Mouse (Mus musculus): ENCODE results near the gene Adgrb2. TPM values are rescaled to one million over a fixed set of nuclear protein-coding genes. Genes with fewer than 3 reads are reported as not detected.

The Adgrb2 gene
- polyA plus RNA-seq, 1 experiment from 2014 or later, result 12.9 TPM

DNA sequence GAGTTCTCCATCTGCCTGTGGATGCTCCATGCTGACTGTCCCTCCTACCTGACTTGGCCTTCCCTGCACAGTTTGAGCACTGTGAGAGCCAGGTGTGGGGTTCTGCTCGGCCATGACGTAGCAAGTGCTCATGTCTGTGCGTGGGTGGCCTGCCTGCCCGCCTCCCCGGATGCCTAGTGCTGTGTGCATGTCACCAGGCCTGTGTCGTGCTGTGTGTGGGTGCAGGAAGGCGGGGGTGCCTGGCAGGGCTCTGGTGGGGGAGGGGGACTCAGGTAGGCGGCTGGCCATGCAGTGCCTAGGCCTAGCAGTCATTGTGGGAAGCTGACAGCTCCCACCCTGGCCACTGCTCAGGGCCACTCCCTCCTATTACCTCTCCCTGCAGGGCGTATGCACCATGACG lies 28.4 kb downstream of the Adgrb2 start:
- Histone ChIP-seq H3K27ac (replicated peaks) (no peak overlapping the region), H3K27me3 (no peaks in the 10 kb centered on the region), H3K9me3 (no peaks in the 10 kb centered on the region), H3K4me1 (no peaks in the 10 kb centered on the region), H3K4me3 (no peak overlapping the region), H3K4me2 (replicated peaks) (no peak overlapping the region), H3K36me3 (peaks cover 29% of the 10 kb centered on the region), H3K9ac (replicated peaks) (no peak overlapping the region)
- no peak for ATAC-seq (replicated peaks)
- WGBS, result 69% methylated on average over 10 of the region's 10 CpGs

- H3K27me3 ChIP-seq, result no peaks in the 10 kb centered on the region
- no peak for ATAC-seq (replicated peaks)
- WGBS, result 72% methylated on average over 4 of the region's 4 CpGs
These were observed 31.3 kb downstream of the Adgrb2 start for GRCm38 (mm10) chr4:130016010-130016409.

DNA sequence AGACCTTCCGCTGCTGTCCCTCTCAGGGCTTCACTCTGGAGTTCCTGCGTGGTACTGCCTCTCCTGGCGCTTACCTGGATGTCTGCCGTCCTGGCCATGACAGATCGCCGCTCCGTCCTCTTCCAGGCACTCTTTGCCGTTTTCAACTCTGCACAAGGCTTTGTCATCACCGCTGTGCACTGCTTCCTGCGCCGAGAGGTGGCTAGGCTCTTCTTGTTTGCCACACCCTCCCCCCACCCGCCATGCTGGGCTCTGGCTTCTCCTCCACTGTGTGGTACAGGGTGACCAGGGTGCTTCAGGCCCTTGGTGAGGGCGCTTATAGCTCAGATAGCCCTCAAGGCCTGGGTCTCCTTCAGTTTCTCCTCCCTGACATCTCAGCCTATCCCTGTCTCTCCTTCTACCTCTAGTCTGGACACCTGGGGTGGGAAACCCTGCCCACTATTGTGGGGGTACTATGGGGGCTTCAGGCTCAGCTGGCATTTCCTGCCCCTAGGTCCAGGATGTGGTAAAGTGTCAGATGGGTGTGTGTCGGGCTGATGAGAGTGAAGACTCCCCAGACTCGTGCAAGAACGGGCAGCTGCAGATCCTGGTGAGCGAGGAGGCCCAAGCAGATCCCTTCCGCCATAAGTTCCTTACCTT lies 32.5 kb downstream of the Adgrb2 start:
- no peaks in the 10 kb centered on the region for H3K9me3 ChIP-seq
- no peaks in the 10 kb centered on the region for H3K4me1 ChIP-seq
- no peak overlapping the region for H3K4me2 ChIP-seq (replicated peaks)
- H3K36me3 ChIP-seq, result peaks cover 8% of the 10 kb centered on the region; the same call in 1 of the 2 replicates
- no peak for ATAC-seq (replicated peaks)
- WGBS, result 80% methylated on average over 18 of the region's 18 CpGs
- H3K4me3 ChIP-seq, result no peak overlapping the region
- no peaks in the 10 kb centered on the region for H3K27me3 ChIP-seq
- no peak overlapping the region for H3K9ac ChIP-seq (replicated peaks)
- H3K27ac ChIP-seq (replicated peaks), result no peak overlapping the region

More at GRCm38 (mm10) chr4:130016010-130016409, 31.3 kb downstream of the Adgrb2 start:
- no peaks in the 10 kb centered on the region for H3K9me3 ChIP-seq
- no peak overlapping the region for H3K27ac ChIP-seq (replicated peaks)
- H3K4me1 ChIP-seq, result no peaks in the 10 kb centered on the region
- no peak overlapping the region for H3K4me3 ChIP-seq
- H3K9ac ChIP-seq (replicated peaks), result no peak overlapping the region
- peaks cover 12% of the 10 kb centered on the region; the same call in 1 of the 2 replicates for H3K36me3 ChIP-seq
- no peak overlapping the region for H3K4me2 ChIP-seq (replicated peaks)

DNA sequence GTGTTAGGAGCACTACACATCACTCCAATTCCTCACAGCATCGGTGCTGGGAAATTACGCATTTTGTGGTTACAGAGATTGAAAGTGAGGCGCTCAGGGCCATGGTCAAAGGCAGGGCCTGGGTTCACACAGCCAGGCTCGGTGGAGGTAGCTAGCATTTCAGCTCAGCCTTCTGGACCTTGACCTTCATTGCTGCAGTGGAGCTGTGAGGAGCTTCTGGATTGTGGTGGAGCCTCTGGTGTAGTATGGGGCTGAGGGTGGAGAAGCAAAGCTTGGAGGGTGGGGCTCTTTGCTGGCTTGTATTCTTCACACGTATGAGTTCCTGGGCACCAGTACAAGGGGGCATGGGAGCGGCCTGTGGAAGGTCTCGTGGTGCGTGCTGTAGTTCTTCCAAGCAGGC lies 38.3 kb downstream of the Adgrb2 start:
- no peak for ATAC-seq (replicated peaks)
- H3K36me3 ChIP-seq, result peaks cover 3% of the 10 kb centered on the region; the same call in 1 of the 2 replicates
- H3K9me3 ChIP-seq, result no peaks in the 10 kb centered on the region
- no peak overlapping the region for H3K27ac ChIP-seq (replicated peaks)
- no peak overlapping the region for H3K4me2 ChIP-seq (replicated peaks)
- H3K4me3 ChIP-seq, result no peak overlapping the region
- 91% methylated on average over 8 of the region's 8 CpGs for WGBS
- H3K9ac ChIP-seq (replicated peaks), result no peak overlapping the region
- peaks cover 5% of the 10 kb centered on the region; the same call in 1 of the 2 replicates for H3K4me1 ChIP-seq
- no peaks in the 10 kb centered on the region for H3K27me3 ChIP-seq

GRCm38 (mm10) chr4:130023511-130024231 lies 39.0 kb downstream of the Adgrb2 start:
- 79% methylated on average over 10 of the region's 10 CpGs for WGBS
- peaks cover 3% of the 10 kb centered on the region; the same call in 1 of the 2 replicates for H3K36me3 ChIP-seq
- peaks cover 5% of the 10 kb centered on the region; the same call in 1 of the 2 replicates for H3K4me1 ChIP-seq
- ATAC-seq (replicated peaks), result no peak
- no peak overlapping the region for H3K4me3 ChIP-seq
- no peaks in the 10 kb centered on the region for H3K9me3 ChIP-seq
- no peaks in the 10 kb centered on the region for H3K27me3 ChIP-seq
- no peak overlapping the region for H3K4me2 ChIP-seq (replicated peaks)
- H3K9ac ChIP-seq (replicated peaks), result no peak overlapping the region
- H3K27ac ChIP-seq (replicated peaks), result no peak overlapping the region

GRCm38 (mm10) chr4:130025544-130025943 lies 40.9 kb downstream of the Adgrb2 start:
- H3K9ac ChIP-seq (replicated peaks), result no peak overlapping the region
- H3K27me3 ChIP-seq, result no peaks in the 10 kb centered on the region
- peaks cover 3% of the 10 kb centered on the region; the same call in 1 of the 2 replicates for H3K36me3 ChIP-seq
- no peaks in the 10 kb centered on the region for H3K9me3 ChIP-seq
- no peak overlapping the region for H3K4me3 ChIP-seq
- 48% methylated on average over 8 of the region's 8 CpGs for WGBS
- no peak for ATAC-seq (replicated peaks)
- peaks cover 5% of the 10 kb centered on the region; the same call in 1 of the 2 replicates for H3K4me1 ChIP-seq
- no peak overlapping the region for H3K4me2 ChIP-seq (replicated peaks)
- H3K27ac ChIP-seq (replicated peaks), result no peak overlapping the region

GRCm38 (mm10) chr4:130031146-130031545 lies 46.5 kb downstream of the Adgrb2 start:
- H3K27me3 ChIP-seq, result peaks cover 6% of the 10 kb centered on the region; the same call in 1 of the 2 replicates
- ATAC-seq (replicated peaks), result no peak
- H3K9ac ChIP-seq (replicated peaks), result no peak overlapping the region
- H3K4me1 ChIP-seq, result peaks cover 16% of the 10 kb centered on the region
- H3K27ac ChIP-seq (replicated peaks), result no peak overlapping the region
- H3K9me3 ChIP-seq, result no peaks in the 10 kb centered on the region
- H3K4me3 ChIP-seq, result no peak overlapping the region
- 72% methylated on average over 2 of the region's 2 CpGs for WGBS
- H3K4me2 ChIP-seq (replicated peaks), result no peak overlapping the region
- H3K36me3 ChIP-seq, result no peaks in the 10 kb centered on the region

GRCm38 (mm10) chr4:130033496-130033895 lies 48.8 kb downstream of the Adgrb2 start:
- Histone ChIP-seq H3K27ac (replicated peaks) (no peak overlapping the region), H3K4me2 (replicated peaks) (no peak overlapping the region), H3K4me3 (no peak overlapping the region), H3K36me3 (no peaks in the 10 kb centered on the region), H3K27me3 (peaks cover 6% of the 10 kb centered on the region; the same call in 1 of the 2 replicates), H3K9me3 (no peaks in the 10 kb centered on the region), H3K9ac (replicated peaks) (no peak overlapping the region), H3K4me1 (peaks cover 22% of the 10 kb centered on the region)
- ATAC-seq (replicated peaks), result no peak
- WGBS, result 56% methylated on average over 7 of the region's 7 CpGs

DNA sequence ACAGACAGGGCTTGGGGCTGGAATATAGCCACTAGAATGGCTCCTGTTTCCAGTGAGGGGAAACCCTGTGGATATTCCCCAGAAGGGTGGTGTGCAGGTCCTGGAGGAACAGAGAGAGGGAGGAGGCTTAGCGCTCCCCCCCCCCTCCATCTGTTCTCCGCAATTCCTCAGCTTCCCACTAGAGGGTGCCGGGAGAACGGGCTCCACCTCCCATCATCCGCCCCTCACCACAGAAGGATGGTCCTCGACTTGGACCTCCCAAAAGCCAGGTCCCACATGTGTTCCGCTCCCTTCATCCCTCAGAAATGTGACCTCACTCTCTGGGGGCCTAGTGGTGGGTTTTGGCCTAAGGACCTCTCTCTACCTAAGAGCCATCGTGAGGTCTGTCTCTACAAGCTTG lies 51.4 kb downstream of the Adgrb2 start:
- H3K4me1 ChIP-seq, result peaks cover 29% of the 10 kb centered on the region
- no peak overlapping the region for H3K4me3 ChIP-seq
- peaks cover 6% of the 10 kb centered on the region; the same call in 1 of the 2 replicates for H3K27me3 ChIP-seq
- H3K27ac ChIP-seq (replicated peaks), result no peak overlapping the region
- H3K36me3 ChIP-seq, result no peaks in the 10 kb centered on the region
- no peak overlapping the region for H3K4me2 ChIP-seq (replicated peaks)
- H3K9ac ChIP-seq (replicated peaks), result no peak overlapping the region
- no peaks in the 10 kb centered on the region for H3K9me3 ChIP-seq
- 3% methylated on average over 7 of the region's 8 CpGs for WGBS
- peak; percentile 27; the same call in 1 of the 2 replicates for ATAC-seq (replicated peaks)

GRCm38 (mm10) chr4:130036573-130037401 lies 52.1 kb downstream of the Adgrb2 start:
- no peak overlapping the region for H3K27ac ChIP-seq (replicated peaks)
- peaks cover 29% of the 10 kb centered on the region for H3K4me1 ChIP-seq
- ATAC-seq (replicated peaks), result peak; percentile 23; the same call in 1 of the 2 replicates
- peaks cover 6% of the 10 kb centered on the region; the same call in 1 of the 2 replicates for H3K27me3 ChIP-seq
- H3K9me3 ChIP-seq, result no peaks in the 10 kb centered on the region
- no peak overlapping the region for H3K4me3 ChIP-seq
- H3K9ac ChIP-seq (replicated peaks), result no peak overlapping the region
- 16% methylated on average over 23 of the region's 23 CpGs for whole genome bisulfite sequencing
- no peak overlapping the region for H3K4me2 ChIP-seq (replicated peaks)
- H3K36me3 ChIP-seq, result no peaks in the 10 kb centered on the region

- H3K4me2 ChIP-seq (replicated peaks), result no peak overlapping the region
- H3K4me3 ChIP-seq, result no peak overlapping the region
- no peaks in the 10 kb centered on the region for H3K9me3 ChIP-seq
- H3K27ac ChIP-seq (replicated peaks), result no peak overlapping the region
- WGBS, result 24% methylated on average over 5 of the region's 5 CpGs
- no peak for ATAC-seq (replicated peaks)
- no peaks in the 10 kb centered on the region for H3K36me3 ChIP-seq
- peaks cover 29% of the 10 kb centered on the region for H3K4me1 ChIP-seq
- peaks cover 6% of the 10 kb centered on the region; the same call in 1 of the 2 replicates for H3K27me3 ChIP-seq
- no peak overlapping the region for H3K9ac ChIP-seq (replicated peaks)
These were observed 54.7 kb downstream of the Adgrb2 start for GRCm38 (mm10) chr4:130039351-130039750.

DNA sequence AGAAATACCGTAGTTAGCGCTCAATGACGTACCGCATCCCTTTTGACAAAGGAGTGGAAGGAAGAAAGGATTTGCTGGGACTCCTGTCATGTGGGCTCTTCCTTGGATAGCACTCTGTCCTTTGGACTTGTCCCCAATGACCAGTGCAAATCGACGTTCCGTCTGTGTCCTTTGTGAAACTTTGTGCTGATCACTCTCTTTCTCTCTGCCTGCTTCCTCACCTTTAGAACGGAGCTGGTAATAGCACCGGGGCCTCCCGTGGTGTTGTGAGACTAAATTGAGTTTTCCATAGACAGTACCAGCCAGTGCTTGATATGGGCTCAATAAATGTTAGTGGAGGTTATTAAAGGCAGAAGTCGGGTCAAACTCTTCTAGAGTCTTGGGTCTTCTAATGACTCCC lies 56.4 kb downstream of the Adgrb2 start:
- Histone ChIP-seq H3K4me1 (peaks cover 32% of the 10 kb centered on the region), H3K9ac (replicated peaks) (no peak overlapping the region), H3K4me2 (replicated peaks) (no peak overlapping the region), H3K4me3 (no peak overlapping the region), H3K36me3 (no peaks in the 10 kb centered on the region), H3K27ac (replicated peaks) (no peak overlapping the region), H3K9me3 (no peaks in the 10 kb centered on the region), H3K27me3 (no peaks in the 10 kb centered on the region)
- 80% methylated on average over 11 of the region's 11 CpGs for WGBS
- no peak for ATAC-seq (replicated peaks)

All from forebrain, embryonic 15.5 days (tissue).